Mouse (Mus musculus) liver, embryonic 15.5 days (tissue): ENCODE measurements at regions not wholly inside any gene's neighbourhood (a gene's known extent, or its start where the extent isn't known, plus 50 kb on each side); places are given as distances from the start of the nearest gene placed in this dataset.

Experiments
- ATAC-seq: fragments of 200-750 bp; cut with Nextera tagmentation; 2 replicates; pipeline ENCODE4 v1.8.0; 2017; ENCODE audit warnings: moderate number of reproducible peaks, mild to moderate bottlenecking, moderate library complexity; ENCODE audit not compliant: insufficient read depth
- H3K27ac ChIP-seq: fragments of 300-500 bp; sonication (generic); replicated peaks from 2 replicates; pipeline ENCODE4 v1.5.1; 2015; ENCODE audit warnings: mild to moderate bottlenecking, inconsistent platforms
- H3K27me3 ChIP-seq: fragments of 300-500 bp; sonication (generic); 2 replicates; pipeline ENCODE4 v1.6.1; 2015; ENCODE audit warnings: mild to moderate bottlenecking, inconsistent platforms
- H3K36me3 ChIP-seq: fragments of 300-500 bp; sonication (generic); replicated peaks from 2 replicates; pipeline ENCODE4 v1.6.1; 2015; ENCODE audit warnings: moderate library complexity, mild to moderate bottlenecking, inconsistent platforms
- H3K4me1 ChIP-seq: fragments of 300-500 bp; sonication (generic); replicated peaks from 2 replicates; pipeline ENCODE4 v1.6.1; 2015; ENCODE audit warnings: inconsistent platforms
- H3K4me2 ChIP-seq: fragments of 300-500 bp; sonication (generic); 2 replicates; pipeline ENCODE4 v1.6.1; 2015; ENCODE audit warnings: moderate library complexity, mild to moderate bottlenecking, inconsistent platforms
- H3K4me3 ChIP-seq: fragments of 300-500 bp; sonication (generic); replicated peaks from 2 replicates; pipeline ENCODE4 v1.5.1; 2015; ENCODE audit warnings: mild to moderate bottlenecking, inconsistent platforms
- H3K9ac ChIP-seq: fragments of 300-500 bp; sonication (generic); 2 replicates; pipeline ENCODE4 v1.6.1; 2015; ENCODE audit warnings: moderate library complexity, mild to moderate bottlenecking, inconsistent platforms
- H3K9me3 ChIP-seq: fragments of 300-500 bp; sonication (generic); replicated peaks from 2 replicates; pipeline ENCODE4 v1.6.1; 2016; ENCODE audit warnings: inconsistent platforms
- WGBS: fragments of 180-500 bp; shearing (Covaris S2); methylation state at CpG from one replicate; pipeline ENCODE4 v1.1.7; 2015; ENCODE audit warnings: mixed read lengths; ENCODE audit not compliant: insufficient replicate concordance; 5-methylcytosine and 5-hydroxymethylcytosine counted together

- H3K9me3 ChIP-seq = no peaks in the 10 kb centered on the region
- H3K27me3 ChIP-seq = no peaks in the 10 kb centered on the region
- peak overlapping the region; percentile 62 for H3K27ac ChIP-seq
- 25% methylated on average over 1 of the region's 1 CpGs for WGBS
- 0 out of 2 replicates have a peak, but pooled peaks have one; percentile 49 for ATAC-seq
- no peak overlapping the region for H3K4me2 ChIP-seq
- H3K4me3 ChIP-seq = no peak overlapping the region
- H3K4me1 ChIP-seq = peaks cover under 1% of the 10 kb centered on the region; the same call in 1 of the 2 replicates
- no peak overlapping the region for H3K9ac ChIP-seq
- no peaks in the 10 kb centered on the region for H3K36me3 ChIP-seq
Measured at GRCm38 (mm10) chr14:102906286-102906685, 76.2 kb downstream of the Kctd12 start.

DNA sequence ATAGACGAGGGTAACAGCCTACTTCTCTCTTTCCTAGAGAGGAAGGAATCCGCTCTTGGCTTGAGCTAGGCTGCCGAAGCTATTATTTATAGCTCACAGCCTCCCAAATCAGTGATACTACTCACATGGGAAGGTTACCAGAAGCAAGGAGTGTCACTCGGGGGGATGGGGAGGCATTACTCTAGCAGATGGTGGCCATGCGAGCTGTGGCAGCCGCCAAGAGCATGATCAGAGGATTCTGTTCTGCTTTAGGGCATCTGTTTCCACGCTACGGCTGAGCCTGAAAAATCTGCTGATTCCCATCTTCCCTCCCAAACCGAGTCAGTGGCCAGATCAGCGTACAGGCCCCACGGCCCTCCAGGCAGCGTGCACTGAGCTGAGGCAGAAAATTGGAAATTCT is 79.5 kb downstream of the Kctd12 start:
- WGBS = 40% methylated on average over 12 of the region's 12 CpGs
- no peak for ATAC-seq
- no peaks in the 10 kb centered on the region; the same call in 1 of the 2 replicates for H3K4me1 ChIP-seq
- H3K27ac ChIP-seq = no peak overlapping the region
- H3K4me2 ChIP-seq = no peak overlapping the region
- H3K27me3 ChIP-seq = no peaks in the 10 kb centered on the region
- H3K36me3 ChIP-seq = no peaks in the 10 kb centered on the region
- no peak overlapping the region for H3K9ac ChIP-seq
- no peaks in the 10 kb centered on the region for H3K9me3 ChIP-seq
- no peak overlapping the region for H3K4me3 ChIP-seq

GRCm38 (mm10) chr14:102902236-102902635 is 80.2 kb downstream of the Kctd12 start:
- H3K27ac ChIP-seq = no peak overlapping the region
- 79% methylated on average over 7 of the region's 7 CpGs for WGBS
- no peak for ATAC-seq

GRCm38 (mm10) chr14:102898445-102898844 is 84.0 kb downstream of the Kctd12 start:
- Histone ChIP-seq H3K4me3 (no peak overlapping the region), H3K9ac (no peak overlapping the region), H3K9me3 (no peaks in the 10 kb centered on the region), H3K36me3 (no peaks in the 10 kb centered on the region), H3K27me3 (no peaks in the 10 kb centered on the region), H3K4me1 (no peaks in the 10 kb centered on the region), H3K4me2 (no peak overlapping the region), H3K27ac (no peak overlapping the region)
- 64% methylated on average over 4 of the region's 4 CpGs for WGBS
- no peak for ATAC-seq

More at GRCm38 (mm10) chr14:102902236-102902635, 80.2 kb downstream of the Kctd12 start:
- H3K36me3 ChIP-seq = no peaks in the 10 kb centered on the region
- no peak overlapping the region for H3K9ac ChIP-seq
- no peaks in the 10 kb centered on the region for H3K27me3 ChIP-seq
- H3K4me3 ChIP-seq = no peak overlapping the region
- H3K4me1 ChIP-seq = no peaks in the 10 kb centered on the region; the same call in 1 of the 2 replicates
- H3K9me3 ChIP-seq = no peaks in the 10 kb centered on the region
- H3K4me2 ChIP-seq = no peak overlapping the region

GRCm38 (mm10) chr14:102897039-102897438 is 85.4 kb downstream of the Kctd12 start:
- no peak overlapping the region for H3K27ac ChIP-seq
- no peaks in the 10 kb centered on the region for H3K4me1 ChIP-seq
- no peak for ATAC-seq
- H3K9me3 ChIP-seq = no peaks in the 10 kb centered on the region
- H3K27me3 ChIP-seq = no peaks in the 10 kb centered on the region
- H3K36me3 ChIP-seq = no peaks in the 10 kb centered on the region
- H3K4me3 ChIP-seq = no peak overlapping the region
- no peak overlapping the region for H3K9ac ChIP-seq
- 74% methylated on average over 1 of the region's 1 CpGs for WGBS
- H3K4me2 ChIP-seq = no peak overlapping the region

DNA sequence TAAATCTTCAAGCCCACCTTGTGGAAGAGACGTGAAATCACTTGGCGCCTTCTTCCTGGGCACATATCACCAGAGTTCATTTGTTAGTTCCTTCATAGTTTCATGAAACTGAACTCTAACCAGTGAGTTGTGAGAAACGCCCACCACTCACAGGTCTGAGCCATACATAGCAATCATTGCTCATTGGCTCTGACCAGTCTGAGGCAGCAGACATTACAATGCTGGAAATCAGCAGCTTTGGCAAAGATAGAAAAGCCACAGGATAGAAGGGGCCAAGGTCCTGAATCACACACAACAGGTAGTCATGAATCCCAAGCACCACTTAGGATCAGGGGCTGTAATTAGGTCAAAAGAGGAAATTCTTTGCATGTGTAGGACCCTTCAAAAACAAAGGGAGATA is 85.9 kb downstream of the Kctd12 start:
- Histone ChIP-seq H3K4me3 (no peak overlapping the region), H3K4me2 (no peak overlapping the region), H3K36me3 (no peaks in the 10 kb centered on the region), H3K9me3 (no peaks in the 10 kb centered on the region), H3K4me1 (no peaks in the 10 kb centered on the region), H3K9ac (no peak overlapping the region), H3K27me3 (no peaks in the 10 kb centered on the region), H3K27ac (no peak overlapping the region)
- no peak for ATAC-seq
- 62% methylated on average over 3 of the region's 3 CpGs for WGBS

DNA sequence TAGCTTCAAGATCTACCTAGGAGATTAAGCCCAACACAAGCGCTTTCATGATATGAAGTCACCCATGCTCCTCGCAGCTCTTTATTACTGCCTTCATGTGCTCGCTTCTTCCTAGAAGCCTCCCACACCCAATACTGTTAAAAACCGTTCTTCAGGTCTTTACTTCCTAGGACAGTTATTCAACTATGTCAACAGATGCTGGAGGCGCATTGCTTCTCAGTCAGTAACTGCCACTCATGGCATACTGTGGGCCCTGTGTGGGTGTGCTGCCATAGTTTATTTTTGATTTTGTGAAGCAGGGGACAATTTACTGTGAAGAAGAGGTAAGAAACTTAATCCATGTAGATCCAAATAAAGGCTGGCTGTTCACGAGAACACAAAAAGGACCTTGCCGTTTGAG is 89.2 kb downstream of the Kctd12 start:
- Histone ChIP-seq H3K9ac (no peak overlapping the region), H3K36me3 (no peaks in the 10 kb centered on the region), H3K27ac (no peak overlapping the region), H3K9me3 (no peaks in the 10 kb centered on the region), H3K4me3 (no peak overlapping the region), H3K27me3 (no peaks in the 10 kb centered on the region), H3K4me2 (no peak overlapping the region), H3K4me1 (no peaks in the 10 kb centered on the region)
- 74% methylated on average over 7 of the region's 7 CpGs for WGBS
- no peak for ATAC-seq

GRCm38 (mm10) chr14:102891552-102891951 is 90.9 kb downstream of the Kctd12 start:
- Histone ChIP-seq H3K27me3 (no peaks in the 10 kb centered on the region), H3K4me2 (no peak overlapping the region), H3K27ac (no peak overlapping the region), H3K9ac (no peak overlapping the region), H3K4me1 (no peaks in the 10 kb centered on the region), H3K36me3 (no peaks in the 10 kb centered on the region), H3K9me3 (no peaks in the 10 kb centered on the region), H3K4me3 (no peak overlapping the region)
- WGBS = 44% methylated on average over 4 of the region's 4 CpGs
- ATAC-seq = no peak

DNA sequence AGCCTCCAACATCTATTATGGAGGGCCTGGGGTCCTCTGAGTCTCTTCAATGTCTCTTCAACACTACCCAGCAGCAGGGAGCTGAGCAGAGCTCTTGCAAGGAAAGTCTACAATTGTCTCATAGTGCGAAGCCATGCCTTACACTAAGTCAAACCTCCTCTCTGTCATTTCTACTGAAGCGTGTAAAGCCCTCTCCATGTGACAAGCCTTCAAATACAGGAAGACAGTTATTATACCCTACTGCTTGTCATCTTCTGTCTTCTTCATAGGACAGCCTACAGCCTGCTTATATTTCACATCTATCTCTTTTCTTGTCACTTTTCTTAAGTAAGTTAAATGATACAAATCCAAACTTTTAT is 97.2 kb downstream of the Kctd12 start:
- Histone ChIP-seq H3K4me2 (no peak overlapping the region), H3K27ac (no peak overlapping the region), H3K36me3 (no peaks in the 10 kb centered on the region), H3K4me1 (no peaks in the 10 kb centered on the region; the same call in 1 of the 2 replicates), H3K27me3 (no peaks in the 10 kb centered on the region), H3K9ac (no peak overlapping the region), H3K9me3 (no peaks in the 10 kb centered on the region), H3K4me3 (no peak overlapping the region)
- ATAC-seq = no peak
- WGBS = 69% methylated on average over 2 of the region's 2 CpGs

- WGBS = 55% methylated on average over 10 of the region's 10 CpGs
- H3K27me3 ChIP-seq = no peaks in the 10 kb centered on the region
- no peaks in the 10 kb centered on the region; the same call in 1 of the 2 replicates for H3K4me1 ChIP-seq
- no peak overlapping the region for H3K9ac ChIP-seq
- ATAC-seq = no peak
- no peak overlapping the region for H3K4me3 ChIP-seq
- no peaks in the 10 kb centered on the region for H3K36me3 ChIP-seq
- no peak overlapping the region for H3K27ac ChIP-seq
- H3K9me3 ChIP-seq = no peaks in the 10 kb centered on the region
- H3K4me2 ChIP-seq = no peak overlapping the region
Measured at GRCm38 (mm10) chr14:102884539-102885239, 97.7 kb downstream of the Kctd12 start.

GRCm38 (mm10) chr14:102883344-102884122 is 98.9 kb downstream of the Kctd12 start:
- ATAC-seq = no peak
- no peak overlapping the region for H3K27ac ChIP-seq
- H3K9ac ChIP-seq = no peak overlapping the region
- H3K4me3 ChIP-seq = no peak overlapping the region
- no peaks in the 10 kb centered on the region for H3K36me3 ChIP-seq
- no peaks in the 10 kb centered on the region for H3K27me3 ChIP-seq
- H3K9me3 ChIP-seq = no peaks in the 10 kb centered on the region
- WGBS = 65% methylated on average over 15 of the region's 15 CpGs
- no peaks in the 10 kb centered on the region; the same call in 1 of the 2 replicates for H3K4me1 ChIP-seq
- H3K4me2 ChIP-seq = no peak overlapping the region
